Mouse (Mus musculus) kidney, postnatal 25 days (tissue): ENCODE measurements around the gene Gpat3.
A peak's percentile ranks its signal among the peaks of the same experiment; 100 is the strongest.

Source experiments
- DNase-seq, 2 experiments: peaks; one replicate each; pipeline ENCODE4 v3.0.0; 2021; ENCODE audit warnings: mixed read lengths in 2 of 2

Gpat3 gene

DNA sequence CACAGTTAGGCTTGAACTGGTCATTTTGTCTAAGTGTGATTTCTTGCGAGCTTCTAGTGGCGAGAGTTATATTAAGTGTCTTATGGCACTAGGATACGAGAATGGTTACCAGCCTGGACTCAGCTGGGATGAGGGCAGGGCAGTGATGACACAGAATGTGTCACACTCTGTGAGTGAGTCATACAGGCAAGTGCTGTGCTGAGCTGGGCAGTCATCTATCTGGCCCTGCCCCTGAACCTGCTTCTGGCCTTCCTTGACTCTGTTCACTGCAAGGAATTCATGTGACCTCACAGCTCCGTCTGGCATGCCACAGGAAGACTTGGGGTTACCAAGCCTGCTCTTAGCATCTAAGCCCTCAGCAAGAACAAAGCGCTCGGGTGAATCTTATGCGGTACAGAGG, 16.3 kb downstream of the Gpat3 start:
- DNase-seq = no peak

GRCm38 (mm10) chr5:100863091-100863490, 17.6 kb downstream of the Gpat3 start:
- no peak for DNase-seq

DNA sequence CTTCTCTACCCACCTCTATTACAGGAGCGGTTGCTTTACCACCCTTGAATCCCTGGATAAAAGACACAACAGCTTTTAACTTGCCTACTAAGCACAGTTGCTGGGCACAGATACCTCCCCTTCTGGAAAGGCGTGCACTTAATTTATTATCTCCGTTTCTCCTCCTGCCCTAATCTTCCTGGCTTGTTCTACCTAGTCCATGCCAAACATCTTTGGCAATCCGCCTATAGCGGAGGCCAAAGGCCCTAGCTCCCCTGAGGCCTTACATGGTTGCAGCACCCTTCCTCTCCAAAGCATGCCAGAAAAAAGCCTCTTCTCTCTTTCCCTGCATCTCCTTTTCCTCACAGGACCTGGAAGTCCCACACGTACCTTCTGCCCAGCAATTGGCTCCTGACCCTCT, 18.9 kb downstream of the Gpat3 start:
- DNase-seq = peak; percentile 29 to 48

DNA sequence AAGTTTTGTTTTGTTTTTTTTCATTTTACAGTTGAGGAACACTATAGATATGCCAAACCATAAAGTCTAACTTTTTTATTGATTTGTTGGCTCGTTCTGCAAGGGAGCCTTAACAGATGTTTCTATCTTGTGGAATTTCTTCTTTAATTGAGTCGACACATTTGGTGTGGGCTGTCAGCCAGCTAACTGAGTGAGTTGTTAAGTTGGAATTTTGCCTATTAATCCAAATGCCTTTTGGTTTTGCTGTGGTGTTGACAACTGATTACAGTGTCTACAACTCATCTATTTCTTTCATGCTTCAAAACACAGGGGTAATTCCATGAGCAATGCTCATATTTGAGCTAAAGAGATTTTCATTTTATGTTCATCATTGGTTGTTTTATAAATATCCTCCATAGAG, 20.7 kb downstream of the Gpat3 start:
- DNase-seq = peak in 1 of 2 experiments; percentile 43

GRCm38 (mm10) chr5:100869197-100869895, 23.8 kb downstream of the Gpat3 start:
- DNase-seq = no peak

- no peak for DNase-seq
Observed at GRCm38 (mm10) chr5:100871987-100872386, 26.5 kb downstream of the Gpat3 start.

DNA sequence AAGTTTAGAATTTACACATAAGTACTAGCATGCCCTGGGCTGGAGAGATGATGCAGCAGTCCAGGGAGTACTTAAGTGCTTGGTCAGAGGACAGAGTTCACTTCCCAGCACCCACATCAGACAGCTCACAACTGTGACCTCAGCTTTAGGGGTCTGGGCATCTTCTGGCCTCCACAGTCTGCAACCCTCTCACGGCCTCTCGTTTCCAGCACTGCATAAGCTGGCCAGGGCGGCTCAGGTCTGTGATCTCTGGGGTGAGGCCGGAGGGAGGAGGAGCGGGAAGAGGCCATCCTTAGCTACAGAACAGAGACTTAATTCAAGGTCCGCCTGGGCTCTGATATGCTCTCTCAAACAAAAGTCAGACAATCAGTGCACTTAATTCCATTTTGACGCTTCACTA, 29.2 kb downstream of the Gpat3 start:
- no peak for DNase-seq

DNA sequence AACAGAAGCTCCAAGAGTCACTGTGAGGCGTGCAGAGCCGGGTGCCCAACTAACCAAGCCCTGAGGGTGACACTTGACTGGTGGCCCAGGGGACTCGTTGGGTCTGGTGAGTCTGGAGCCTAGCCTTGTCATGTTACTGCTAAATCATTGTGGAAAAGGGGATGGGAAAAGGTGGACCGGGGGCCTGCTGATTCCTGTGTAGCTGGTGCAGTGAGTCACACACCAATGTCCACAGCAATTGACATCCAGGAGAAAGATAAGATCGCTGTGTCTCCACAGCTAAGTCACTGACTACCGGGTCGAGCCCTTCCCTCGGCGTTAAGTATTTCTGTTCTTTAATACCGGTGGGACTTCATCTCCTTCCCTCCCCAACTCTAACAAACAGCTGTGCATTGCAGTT, 29.7 kb downstream of the Gpat3 start:
- no peak for DNase-seq

GRCm38 (mm10) chr5:100877021-100877420, 31.5 kb downstream of the Gpat3 start:
- DNase-seq = no peak

GRCm38 (mm10) chr5:100885216-100885615, 39.7 kb downstream of the Gpat3 start:
- peak; percentile 35 to 57 for DNase-seq

- no peak for DNase-seq
Observed at GRCm38 (mm10) chr5:100886331-100886988, 40.9 kb downstream of the Gpat3 start.

GRCm38 (mm10) chr5:100896199-100896598, 50.7 kb downstream of the Gpat3 start:
- peak; percentile 56 to 85 for DNase-seq

- no peak for DNase-seq
Observed at GRCm38 (mm10) chr5:100899745-100900489, 54.4 kb downstream of the Gpat3 start.

- DNase-seq = no peak
Observed at GRCm38 (mm10) chr5:100901046-100901445, 55.5 kb downstream of the Gpat3 start.

- peak in 1 of 2 experiments; percentile 17 for DNase-seq
Observed at GRCm38 (mm10) chr5:100908478-100908877, 63.0 kb downstream of the Gpat3 start.

- peak; percentile 55 to 67 for DNase-seq
Observed at GRCm38 (mm10) chr5:100908901-100909300, 63.4 kb downstream of the Gpat3 start.

- DNase-seq = peak in 1 of 2 experiments; percentile 31
Observed at GRCm38 (mm10) chr5:100909691-100910090, 64.2 kb downstream of the Gpat3 start.

DNA sequence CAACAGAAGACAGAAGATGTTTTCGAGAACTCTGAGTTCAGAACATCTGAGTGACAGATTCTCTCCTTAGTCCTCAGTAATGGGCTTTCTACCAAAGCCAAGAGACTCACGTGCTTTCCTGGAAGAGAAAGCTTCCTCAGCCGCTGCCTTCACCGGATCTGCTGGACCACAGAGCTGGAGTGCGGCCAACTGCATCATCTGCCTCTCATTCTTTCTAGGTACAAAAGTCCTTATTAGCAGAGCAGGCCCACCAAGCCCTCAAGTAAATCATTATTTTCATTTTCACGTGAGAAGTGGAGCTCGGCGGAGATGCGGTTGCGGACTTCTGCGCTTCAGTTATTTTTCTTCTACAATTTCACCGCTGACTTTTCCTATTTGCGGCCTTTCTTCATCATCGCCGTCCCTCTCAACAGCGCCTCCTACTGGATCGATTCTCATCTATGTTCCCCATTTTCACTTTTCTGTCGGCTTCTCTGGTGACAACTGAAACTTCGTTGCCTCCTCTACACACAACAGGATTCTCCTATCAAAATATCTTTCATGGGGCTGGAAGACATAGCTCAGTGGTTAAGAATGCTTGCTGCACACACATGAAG, 66.1 kb downstream of the Gpat3 start:
- DNase-seq = peak; percentile 93 to 95

DNA sequence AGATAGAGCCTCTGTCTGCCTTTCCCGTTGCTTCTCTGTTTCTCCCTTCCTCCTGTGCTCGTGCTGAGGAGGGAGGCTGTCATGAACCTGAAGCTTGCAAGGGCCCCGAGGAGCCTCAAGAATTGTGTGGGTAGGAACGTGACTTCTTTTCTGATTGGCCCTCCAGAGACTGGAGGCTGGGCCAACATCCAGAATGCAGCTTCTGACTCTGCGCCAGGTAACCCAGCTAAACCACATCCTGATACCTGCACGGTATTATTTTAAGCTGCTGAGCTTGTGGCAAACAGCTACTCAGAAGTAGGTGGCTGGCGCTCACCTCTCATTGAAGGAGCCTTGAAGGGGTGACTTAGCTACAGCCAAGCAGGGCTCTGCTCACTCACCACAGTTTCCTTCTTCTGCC, 66.9 kb downstream of the Gpat3 start:
- peak in 1 of 2 experiments; percentile 34 for DNase-seq

GRCm38 (mm10) chr5:100913274-100913673, 67.8 kb downstream of the Gpat3 start:
- peak in 1 of 2 experiments; percentile 35 for DNase-seq

- peak; percentile 41 to 57 for DNase-seq
Observed at GRCm38 (mm10) chr5:100914989-100915388, 69.5 kb downstream of the Gpat3 start.

DNA sequence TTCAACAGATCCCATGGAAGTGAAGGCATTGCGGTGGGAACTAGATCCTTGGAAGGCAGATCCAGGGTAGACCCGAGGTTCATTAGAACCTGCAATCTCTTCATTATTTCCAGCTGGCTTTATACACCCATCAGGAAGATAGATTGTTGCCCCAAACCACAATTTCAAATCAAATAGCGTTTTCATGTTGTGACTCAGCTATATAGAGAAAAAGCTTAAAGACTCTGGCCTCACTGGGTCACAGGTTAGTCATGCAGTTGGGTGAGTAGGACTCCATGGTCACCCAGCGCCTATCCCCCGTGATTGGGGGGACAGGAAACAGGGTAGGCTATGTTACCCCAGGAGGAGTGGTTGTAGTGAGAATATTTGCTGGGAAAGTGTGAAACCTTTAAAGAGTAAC, 69.9 kb downstream of the Gpat3 start:
- DNase-seq = peak in 1 of 2 experiments; percentile 29

GRCm38 (mm10) chr5:100916416-100916815, 70.9 kb downstream of the Gpat3 start:
- DNase-seq = no peak
